Mouse (Mus musculus): ENCODE results near the gene Phactr3. TPM values are rescaled to one million over a fixed set of nuclear protein-coding genes. Genes with fewer than 3 reads are reported as not detected.

The Phactr3 gene
- total and polyA plus RNA-seq, 3 experiments: not detected

DNA sequence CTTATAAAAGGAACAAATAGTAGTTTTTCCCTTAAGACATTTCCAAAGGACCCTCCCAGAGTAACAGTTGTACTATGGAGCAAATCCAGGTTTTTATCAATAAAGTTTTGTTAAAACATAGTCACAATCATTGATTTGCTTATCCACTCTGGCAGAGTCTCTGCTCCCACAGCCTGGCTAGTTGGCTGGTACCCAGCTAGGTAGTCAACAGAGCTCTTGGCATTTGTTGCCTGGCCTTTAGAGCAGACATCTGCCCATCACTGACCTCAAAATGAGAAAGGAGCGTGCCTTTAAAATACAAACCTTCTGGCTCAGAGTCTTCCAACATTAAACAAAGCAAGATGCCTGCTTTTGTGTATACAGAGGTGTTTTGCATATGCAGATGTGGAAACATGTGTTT is 126.1 kb downstream of the Phactr3 start:
- TF ChIP-seq HCFC1 (IDR thresholded peaks at IDR 0.05; ENCODE audit: low read depth, low read length) (no peak), UBTF (IDR thresholded peaks at IDR 0.05; ENCODE audit: borderline replicate concordance, insufficient read depth, low read depth, low read length) (no peak), MAFK (IDR thresholded peaks at IDR 0.05; ENCODE audit: borderline replicate concordance, low read depth, low read length) (no peak)
- Histone ChIP-seq H3K4me3 (ENCODE audit: control insufficient read depth in 1 of 2, insufficient read depth in 1 of 2, low read depth in 2 of 2, low read length in 2 of 2) (no peak overlapping the region), H3K9ac (ENCODE audit: control insufficient read depth, low read depth, low read length, poor library complexity, severe bottlenecking) (no peak overlapping the region), H3K27me3 (ENCODE audit: control insufficient read depth in 1 of 2, insufficient read depth in 2 of 2, low read length in 2 of 2) (no peaks in the 10 kb centered on the region), H3K27ac (ENCODE audit: control insufficient read depth, low read depth, low read length) (no peak overlapping the region), H3K36me3 (ENCODE audit: control insufficient read depth in 1 of 2, insufficient read depth in 2 of 2, low read length in 2 of 2) (no peaks in the 10 kb centered on the region), H3K79me2 (ENCODE audit: control insufficient read depth, insufficient read depth, low read length, poor library complexity) (no peaks in the 10 kb centered on the region), H3K4me1 (ENCODE audit: control insufficient read depth in 1 of 2, insufficient read depth in 2 of 2, low read length in 2 of 2) (no peaks in the 10 kb centered on the region), H3K9me3 (replicated peaks; ENCODE audit: insufficient read depth, low read length) (no peaks in the 10 kb centered on the region)
- DNase-seq (ENCODE audit: low read depth, low spot score): no peak

DNA sequence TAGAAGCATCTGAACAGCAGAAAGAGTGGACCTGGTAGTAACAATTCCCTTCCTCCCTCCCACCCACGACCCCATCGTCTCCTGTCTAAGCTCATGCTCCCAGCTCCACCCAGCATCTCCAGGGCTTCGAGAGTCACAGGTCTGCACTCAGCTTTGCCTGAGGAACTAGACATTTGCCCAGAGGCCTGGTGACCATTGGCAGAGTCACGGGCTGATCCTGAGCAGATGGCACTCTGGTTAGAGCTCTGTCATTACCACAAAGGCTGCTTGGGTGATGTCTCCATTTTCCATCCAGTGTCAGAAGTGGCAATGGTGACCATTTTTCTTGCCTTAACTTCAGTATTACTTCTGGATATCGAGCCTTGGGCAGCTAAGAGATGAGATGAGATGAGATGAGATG is 127.1 kb downstream of the Phactr3 start:
- Histone ChIP-seq H3K27me3 (ENCODE audit: control insufficient read depth in 1 of 2, insufficient read depth in 2 of 2, low read length in 2 of 2) (no peaks in the 10 kb centered on the region), H3K79me2 (ENCODE audit: control insufficient read depth, insufficient read depth, low read length, poor library complexity) (no peaks in the 10 kb centered on the region), H3K27ac (ENCODE audit: control insufficient read depth, low read depth, low read length) (no peak overlapping the region), H3K36me3 (ENCODE audit: control insufficient read depth in 1 of 2, insufficient read depth in 2 of 2, low read length in 2 of 2) (no peaks in the 10 kb centered on the region), H3K4me3 (ENCODE audit: control insufficient read depth in 1 of 2, insufficient read depth in 1 of 2, low read depth in 2 of 2, low read length in 2 of 2) (no peak overlapping the region), H3K9ac (ENCODE audit: control insufficient read depth, low read depth, low read length, poor library complexity, severe bottlenecking) (no peak overlapping the region), H3K4me1 (ENCODE audit: control insufficient read depth in 1 of 2, insufficient read depth in 2 of 2, low read length in 2 of 2) (no peaks in the 10 kb centered on the region), H3K9me3 (replicated peaks; ENCODE audit: insufficient read depth, low read length) (no peaks in the 10 kb centered on the region)
- DNase-seq (ENCODE audit: low read depth, low spot score): no peak
- TF ChIP-seq ZNF384 (IDR thresholded peaks at IDR 0.05; ENCODE audit: low read depth, low read length): no peak
- TF ChIP-seq MAX (IDR thresholded peaks at IDR 0.05; ENCODE audit: low read length): no peak
- TF ChIP-seq MEF2A (IDR thresholded peaks at IDR 0.05; ENCODE audit: extremely low read depth, insufficient replicate concordance, low read depth, low read length, poor library complexity, severe bottlenecking): no peak
- no peak for TF ChIP-seq CTCF (IDR thresholded peaks at IDR 0.05 in 2 of 3, conservative IDR thresholded peaks at IDR 0.05 in 1 of 3; ENCODE audit: control insufficient read depth in 1 of 3, insufficient read depth in 1 of 3, low read depth in 2 of 3, low read length in 3 of 3, poor library complexity in 1 of 3, severe bottlenecking in 1 of 3)
- no peak for TF ChIP-seq ETS1 (IDR thresholded peaks at IDR 0.05; ENCODE audit: low read depth, low read length)
- TF ChIP-seq MYB (IDR thresholded peaks at IDR 0.05; ENCODE audit: low read depth, low read length): no peak
- TF ChIP-seq ZMIZ1 (IDR thresholded peaks at IDR 0.05; ENCODE audit: low read depth, low read length): no peak
- TF ChIP-seq GABPA (IDR thresholded peaks at IDR 0.05; ENCODE audit: low read depth, low read length): no peak
- no peak for TF ChIP-seq HCFC1 (IDR thresholded peaks at IDR 0.05; ENCODE audit: low read depth, low read length)
- no peak for TF ChIP-seq MAFK (IDR thresholded peaks at IDR 0.05; ENCODE audit: borderline replicate concordance, low read depth, low read length)
- no peak for TF ChIP-seq TBP (IDR thresholded peaks at IDR 0.05; ENCODE audit: low read depth, low read length)
- TF ChIP-seq POLR2A (IDR thresholded peaks at IDR 0.05; ENCODE audit: control insufficient read depth in 1 of 2, insufficient read depth in 1 of 2, low read depth in 1 of 2, low read length in 2 of 2, poor library complexity in 1 of 2): no peak
- no peak for TF ChIP-seq EP300 (IDR thresholded peaks at IDR 0.05; ENCODE audit: low read depth in 1 of 2, low read length in 2 of 2)
- TF ChIP-seq ZC3H11A (IDR thresholded peaks at IDR 0.05; ENCODE audit: low read depth, low read length): no peak
- no peak for TF ChIP-seq CHD2 (IDR thresholded peaks at IDR 0.05; ENCODE audit: low read length)
- no peak for TF ChIP-seq TCF12 (IDR thresholded peaks at IDR 0.05; ENCODE audit: low read depth, low read length)
- TF ChIP-seq USF1 (IDR thresholded peaks at IDR 0.05; ENCODE audit: low read depth, low read length): no peak
- TF ChIP-seq E2F4 (IDR thresholded peaks at IDR 0.05; ENCODE audit: borderline replicate concordance, low read depth, low read length): no peak

Data from MEL (cell line).